Mouse (Mus musculus): ENCODE measurements around the gene Mcrip1.

The Mcrip1 gene

GRCm38 (mm10) chr11:120545964-120546363 is 3.6 kb downstream of the Mcrip1 start:
- peak in 1 of 2 experiments; percentile 55 for DNase-seq (ENCODE audit: low spot score in 2 of 2)

DNA sequence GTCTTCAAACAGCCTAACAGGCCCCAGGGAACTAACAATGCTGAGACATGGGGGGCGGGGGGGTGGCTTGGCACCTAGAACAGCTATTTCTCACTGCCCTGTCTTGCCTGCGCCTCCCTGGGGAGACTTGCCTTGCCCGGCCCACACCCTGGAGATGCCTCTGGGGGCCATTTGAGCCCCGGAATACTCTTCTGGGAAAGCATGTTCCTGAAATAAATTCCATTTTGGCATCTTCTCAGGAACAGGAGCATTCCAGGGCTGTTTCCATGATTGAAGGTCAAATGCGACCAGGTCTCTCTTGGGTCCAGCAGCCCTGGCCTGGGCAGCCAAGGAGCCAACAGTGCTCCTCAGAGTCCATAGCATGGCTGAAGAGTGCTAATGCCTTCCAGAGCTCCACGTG is 7.2 kb downstream of the Mcrip1 start:
- peak in 1 of 2 experiments; percentile 55 for DNase-seq (ENCODE audit: low spot score in 2 of 2)

GRCm38 (mm10) chr11:120541907-120542306 is 7.6 kb downstream of the Mcrip1 start:
- DNase-seq (ENCODE audit: low spot score in 2 of 2): peak in 1 of 2 experiments; percentile 61

- peak in 1 of 2 experiments; percentile 61 for DNase-seq (ENCODE audit: low spot score in 2 of 2)
Observed at GRCm38 (mm10) chr11:120539285-120540014, 10.1 kb downstream of the Mcrip1 start.

DNA sequence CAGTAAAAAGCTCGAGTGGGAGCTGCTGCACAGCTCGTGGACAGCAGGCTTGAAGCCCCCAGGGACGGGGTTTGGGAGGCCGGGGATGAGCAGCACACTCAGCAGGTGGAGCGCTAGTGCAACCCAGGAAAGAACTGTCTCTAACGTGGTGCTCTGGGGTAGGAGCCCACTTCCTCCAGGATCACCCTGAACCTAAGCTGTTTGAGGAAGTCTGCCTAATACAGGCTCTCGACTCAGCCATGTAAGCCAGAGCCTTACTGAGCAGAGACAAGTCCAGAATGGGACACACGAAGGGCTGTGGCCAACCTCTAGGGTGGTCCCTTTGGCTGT is 10.6 kb downstream of the Mcrip1 start:
- peak in 1 of 2 experiments; percentile 60 for DNase-seq (ENCODE audit: low spot score in 2 of 2)

GRCm38 (mm10) chr11:120538485-120538884 is 11.0 kb downstream of the Mcrip1 start:
- peak in 1 of 2 experiments; percentile 62 for DNase-seq (ENCODE audit: low spot score in 2 of 2)

- DNase-seq (ENCODE audit: low spot score in 2 of 2): no peak
Observed at GRCm38 (mm10) chr11:120535804-120536203, 13.7 kb downstream of the Mcrip1 start.

DNA sequence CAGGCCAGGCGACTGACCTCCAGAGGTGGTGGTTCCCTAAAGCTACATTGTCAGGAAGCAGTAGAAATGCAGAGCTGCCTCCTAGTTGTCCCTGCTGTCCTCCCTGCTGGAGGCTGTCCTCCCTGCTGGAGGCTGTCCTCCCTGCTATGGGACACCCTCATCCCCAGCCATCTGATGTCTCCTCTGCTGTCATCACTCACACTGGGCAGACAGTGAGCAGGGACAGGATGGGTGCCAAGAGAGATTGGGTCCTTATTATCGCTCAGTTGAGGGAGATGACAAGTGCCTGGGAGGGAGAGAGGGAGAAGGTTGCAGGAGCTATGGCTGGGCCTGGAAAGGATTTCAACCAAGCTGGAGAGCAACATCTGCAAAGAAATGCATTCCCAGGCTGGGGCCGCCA is 14.4 kb downstream of the Mcrip1 start:
- no peak for DNase-seq (ENCODE audit: low spot score in 2 of 2)

DNA sequence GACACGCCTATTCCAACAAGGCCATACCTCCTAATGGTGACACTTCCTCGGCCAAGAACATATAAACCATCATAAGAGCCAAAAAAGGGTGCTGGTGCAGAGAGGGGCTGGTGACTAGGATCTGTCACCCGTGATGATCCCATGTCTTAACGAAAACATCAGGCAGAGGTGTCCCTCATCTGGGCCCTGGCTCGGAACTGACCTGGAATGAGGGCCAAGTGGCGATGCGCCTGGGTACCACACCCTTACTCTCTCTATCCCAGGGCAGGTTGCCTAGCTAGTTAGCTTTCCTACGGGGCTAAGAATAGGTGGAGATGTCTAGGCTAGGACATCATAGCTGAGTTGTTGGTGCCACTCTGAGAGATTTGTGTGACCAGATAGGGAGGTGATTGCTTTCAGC is 15.4 kb downstream of the Mcrip1 start:
- no peak for DNase-seq (ENCODE audit: low spot score in 2 of 2)

GRCm38 (mm10) chr11:120531646-120532045 is 17.9 kb downstream of the Mcrip1 start:
- DNase-seq (ENCODE audit: low spot score in 2 of 2): no peak

- peak in 1 of 2 experiments; percentile 65 for DNase-seq (ENCODE audit: low spot score in 2 of 2)
Observed at GRCm38 (mm10) chr11:120530085-120530964, 19.2 kb downstream of the Mcrip1 start, which contains the start of gene Gcgr. Gene Gcgr (plus strand): TSS chr11:120530699.

DNA sequence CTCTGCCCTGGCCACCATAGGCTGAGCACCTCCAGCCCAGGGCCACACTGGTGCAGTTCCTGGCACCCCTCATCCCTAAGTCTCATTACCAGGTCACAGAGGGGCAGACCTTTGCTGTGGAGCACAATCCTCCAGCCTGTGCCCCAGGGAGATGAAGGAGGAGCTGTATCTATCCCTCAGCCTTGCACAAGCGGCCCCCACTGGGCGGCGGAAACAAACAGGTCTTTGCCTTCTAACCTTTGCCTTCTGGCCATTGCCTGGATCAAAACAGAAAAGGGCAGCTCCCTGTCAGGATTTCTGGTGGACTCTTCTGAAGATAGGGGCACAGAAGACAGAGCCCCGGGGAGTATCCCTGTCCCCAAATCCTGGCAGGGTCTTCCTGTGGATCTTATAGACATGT is 20.6 kb downstream of the Mcrip1 start:
- no peak for DNase-seq (ENCODE audit: low spot score in 2 of 2)

GRCm38 (mm10) chr11:120527690-120528354 is 21.7 kb downstream of the Mcrip1 start:
- DNase-seq (ENCODE audit: low spot score in 2 of 2): no peak

DNA sequence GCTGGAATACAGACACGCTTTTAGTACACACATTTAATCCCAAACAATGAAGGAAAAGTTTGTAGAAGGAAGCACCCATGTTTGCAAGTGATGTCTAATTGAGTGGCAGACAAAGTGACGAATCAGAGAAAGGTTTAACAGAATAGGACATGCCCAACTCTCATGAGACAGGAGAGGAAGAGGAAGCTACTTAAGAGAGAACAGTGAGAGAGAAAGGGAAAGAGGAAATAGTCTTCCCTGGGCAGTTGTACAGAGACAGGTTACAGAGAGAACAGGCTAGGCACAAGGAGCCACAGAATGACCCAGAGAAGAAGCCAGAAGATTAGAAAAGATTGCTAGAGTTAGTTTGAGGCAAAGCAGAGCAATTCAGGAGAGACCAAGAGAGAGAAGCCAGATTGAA is 23.6 kb downstream of the Mcrip1 start:
- no peak for DNase-seq (ENCODE audit: low spot score in 2 of 2)

DNA sequence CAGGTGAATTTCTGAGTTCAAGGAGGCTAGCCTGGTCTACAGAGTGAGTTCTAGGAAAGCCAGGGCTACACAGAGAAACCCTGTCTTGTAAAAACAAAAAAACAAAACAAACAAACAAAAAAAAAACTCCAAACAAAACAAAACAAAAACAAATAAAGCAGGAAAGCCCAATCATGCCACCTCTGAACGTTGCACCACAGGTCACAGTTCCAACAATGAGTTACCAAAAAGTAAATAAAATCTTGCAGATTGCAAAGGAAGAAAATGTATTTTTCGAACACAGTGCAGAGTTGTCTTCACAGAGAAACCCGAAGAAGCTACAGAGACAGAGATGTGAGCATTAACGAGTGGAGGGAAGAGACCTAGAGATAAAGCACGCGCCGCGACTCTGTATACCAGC is 26.9 kb downstream of the Mcrip1 start:
- DNase-seq (ENCODE audit: low spot score in 2 of 2): no peak

DNA sequence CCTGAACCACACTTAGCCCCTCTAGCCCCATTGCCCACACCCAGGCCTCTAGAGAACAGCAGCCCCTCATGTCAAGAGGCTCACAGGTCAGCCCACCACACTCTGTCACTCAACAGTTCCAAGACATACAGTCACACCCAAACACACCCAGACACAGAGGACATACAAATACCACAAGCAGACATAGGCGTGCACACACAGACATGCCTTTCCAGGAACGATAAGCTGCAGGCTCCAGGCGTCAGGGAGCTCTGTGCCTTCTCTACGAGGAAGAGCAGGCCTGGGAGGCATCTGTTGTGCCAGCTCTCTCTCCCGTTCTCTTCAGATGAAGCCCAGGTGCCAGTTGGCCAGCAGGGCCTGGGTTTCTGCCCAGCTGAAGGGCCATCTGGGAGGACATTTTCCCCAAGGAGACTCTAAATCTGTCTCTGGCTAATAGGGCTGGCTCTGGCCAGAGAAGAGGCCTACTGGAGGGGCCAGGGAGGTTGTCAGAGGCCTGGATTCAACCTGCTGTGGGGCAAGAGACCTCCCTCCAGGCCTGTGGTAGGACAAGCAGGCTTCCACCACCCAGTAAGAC is 28.5 kb downstream of the Mcrip1 start:
- DNase-seq (ENCODE audit: low spot score in 2 of 2): no peak

DNA sequence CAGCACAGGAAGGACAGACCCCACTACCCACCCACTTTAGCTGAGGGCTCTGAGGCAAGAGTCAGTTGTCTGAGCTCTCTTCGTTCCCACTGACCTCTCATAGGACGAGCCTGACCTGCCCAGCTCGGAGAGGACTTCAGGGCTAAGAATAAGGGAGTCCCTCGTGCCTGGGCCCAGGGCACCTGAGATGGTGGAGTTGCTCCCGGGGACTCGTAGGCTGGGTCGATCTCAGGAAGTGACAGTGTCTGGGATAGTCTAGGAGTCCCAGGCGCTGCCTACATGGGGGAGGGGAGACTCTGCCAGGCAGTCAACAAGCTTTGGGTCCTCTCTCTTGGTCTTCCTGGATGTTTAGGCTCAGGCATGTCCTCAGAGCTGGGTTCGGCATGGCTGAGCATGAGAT is 29.0 kb downstream of the Mcrip1 start:
- DNase-seq (ENCODE audit: low spot score in 2 of 2): peak in 1 of 2 experiments; percentile 63

DNA sequence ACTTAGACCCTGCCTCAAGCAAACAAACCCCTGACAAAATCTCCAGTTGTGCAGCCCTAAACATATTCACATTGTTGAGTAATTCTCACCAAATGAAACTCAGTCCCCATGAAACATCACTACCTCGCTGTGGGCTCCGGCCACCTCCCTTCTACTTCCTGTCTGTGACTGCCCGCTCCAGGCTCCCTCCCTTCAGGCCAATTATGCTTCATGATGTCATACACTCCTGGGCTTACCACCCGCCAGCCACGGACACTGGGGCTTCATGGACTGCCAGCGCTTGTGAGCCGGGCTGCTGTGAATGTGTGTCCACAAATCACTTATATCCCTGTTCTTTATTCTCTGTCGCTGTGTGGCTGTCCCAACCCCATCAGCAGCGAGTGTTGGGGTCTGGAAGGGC is 29.8 kb downstream of the Mcrip1 start:
- DNase-seq (ENCODE audit: low spot score in 2 of 2): peak in 1 of 2 experiments; percentile 66

GRCm38 (mm10) chr11:120518558-120518957 is 31.0 kb downstream of the Mcrip1 start:
- peak in 1 of 2 experiments; percentile 55 for DNase-seq (ENCODE audit: low spot score in 2 of 2)

DNA sequence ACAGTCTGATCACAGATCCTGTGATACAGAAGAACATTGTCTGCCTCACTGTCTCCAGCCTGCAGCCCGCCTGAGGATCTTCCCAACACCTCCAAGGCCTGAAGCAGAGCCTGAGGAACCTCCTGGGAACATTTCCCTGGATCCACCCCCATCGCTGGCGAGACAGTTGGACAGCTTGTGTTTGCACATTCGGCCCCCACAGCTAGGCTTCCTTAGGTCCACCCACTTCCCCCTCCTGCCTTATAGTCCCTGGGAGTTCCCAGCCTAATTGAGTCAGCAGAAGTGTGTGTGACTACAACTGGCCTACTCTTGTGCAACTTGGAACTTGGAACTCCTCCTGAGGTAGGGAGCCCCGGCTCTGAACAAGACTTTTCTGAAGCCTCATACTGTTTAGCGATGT is 31.5 kb downstream of the Mcrip1 start:
- DNase-seq (ENCODE audit: low spot score in 2 of 2): no peak

- DNase-seq (ENCODE audit: low spot score in 2 of 2): no peak
Observed at GRCm38 (mm10) chr11:120517147-120517546, 32.4 kb downstream of the Mcrip1 start.

DNA sequence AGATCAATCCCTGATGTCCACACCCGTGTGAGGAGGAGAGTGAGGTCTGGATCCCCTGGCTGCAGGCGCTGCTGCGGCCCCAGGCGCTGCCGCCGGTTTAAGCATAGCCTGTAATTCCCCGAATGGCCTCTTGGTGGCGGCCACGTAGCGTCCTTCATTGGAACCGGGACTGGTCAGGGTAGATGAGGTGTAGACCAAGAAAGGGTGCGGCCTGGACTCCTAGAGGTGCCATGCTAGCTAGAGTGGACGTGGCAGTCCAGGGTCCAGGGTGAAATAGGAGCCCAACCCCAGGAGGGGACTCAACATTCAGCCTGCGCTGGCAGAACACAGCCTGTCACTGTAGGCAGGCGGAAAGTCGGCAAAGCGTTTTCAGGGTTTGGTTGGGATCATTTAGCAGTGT is 33.9 kb downstream of the Mcrip1 start:
- peak; percentile 84 to 96 for DNase-seq (ENCODE audit: low spot score in 2 of 2)

Measured in spleen, postnatal 4 days (tissue).